Mouse (Mus musculus): Measurements from ENCODE around the gene Vps72. TPM values are rescaled to one million over a fixed set of nuclear protein-coding genes. Genes with fewer than 3 reads are reported as not detected.
A peak's percentile ranks its signal among the peaks of the same experiment; 100 is the strongest.

Gene Vps72
- polyA plus RNA-seq, 1 experiment from 2014 or later = 92.5 TPM

DNA sequence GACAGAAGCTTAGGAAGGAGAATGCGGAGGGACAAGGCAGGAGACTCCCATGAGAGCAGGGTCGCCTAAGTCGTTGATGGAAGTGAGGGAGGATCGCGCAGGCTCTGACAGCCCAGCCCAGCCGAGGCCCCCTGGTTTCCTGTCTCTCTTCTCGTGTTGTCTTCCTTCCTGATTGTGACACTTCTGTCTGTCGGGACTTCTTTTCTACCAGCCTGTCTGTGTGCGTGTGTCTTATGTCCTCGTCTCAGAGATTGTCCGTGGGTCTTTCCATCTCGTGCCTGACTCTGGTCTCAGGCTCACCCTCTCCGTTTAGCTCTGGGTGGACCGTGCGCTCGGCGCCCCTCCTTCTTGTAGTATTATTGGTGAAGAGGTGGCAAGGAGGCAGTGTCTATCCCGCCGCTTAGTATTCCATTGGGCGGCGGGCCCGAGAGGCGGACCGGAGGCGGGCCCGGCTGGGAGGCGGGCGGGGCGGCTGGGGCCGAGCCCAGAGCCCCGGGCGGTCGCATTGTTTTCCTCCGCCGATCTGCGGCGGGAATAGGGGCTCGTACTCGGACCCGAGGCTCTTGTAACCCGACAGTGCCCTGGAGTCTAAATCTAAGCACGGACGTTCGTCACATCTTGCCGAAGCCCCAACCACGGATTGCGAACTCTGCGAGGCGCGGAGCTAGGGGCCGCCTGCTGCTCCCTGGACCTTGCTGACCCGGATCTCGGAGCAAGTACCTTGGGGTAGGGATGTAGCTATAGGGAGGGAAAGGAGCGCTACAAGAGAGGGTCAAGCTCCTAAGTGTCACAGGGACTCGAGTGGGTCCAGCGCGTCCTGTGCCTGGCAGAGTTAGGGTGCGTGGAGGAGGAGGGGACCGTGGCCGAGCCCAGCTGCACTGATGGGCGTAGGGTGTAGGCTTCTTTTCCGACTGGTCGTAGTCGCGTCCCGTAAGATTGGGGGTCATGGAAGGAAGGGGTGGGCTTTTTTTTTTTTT is 49.5 kb downstream of the Vps72 start, which contains the start of gene Sema6c:
Gene Sema6c, plus strand, starts transcription at position 471 of the 977 bp plus-strand sequence.
- no peaks in the 10 kb centered on the region for H3K9me3 ChIP-seq (replicated peaks; ENCODE audit: control insufficient read depth, low read length)
- peak within 1 kb of the TSS; percentile 95 for H3K4me2 ChIP-seq (ENCODE audit: low read depth, low read length)
- H3K4me1 ChIP-seq (ENCODE audit: control insufficient read depth, insufficient read depth, low read length) = peaks cover 37% of the 10 kb centered on the region
- peak; percentile 96 for ATAC-seq (replicated peaks; ENCODE audit: extremely low read depth, insufficient read depth, low FRiP score)
- WGBS = under 1% methylated on average over 66 of the region's 66 CpGs
- H3K4me3 ChIP-seq (ENCODE audit: low read length) = peak within 1 kb of the TSS; percentile 62
- H3K36me3 ChIP-seq (ENCODE audit: control insufficient read depth, insufficient read depth) = no peaks in the 10 kb centered on the region
- no peaks in the 10 kb centered on the region for H3K27me3 ChIP-seq (ENCODE audit: control insufficient read depth, insufficient read depth, low read length)
- no peak within 1 kb of the TSS for H3K27ac ChIP-seq (ENCODE audit: low read length)
- H3K9ac ChIP-seq (ENCODE audit: low read length) = peak within 1 kb of the TSS; percentile 65

DNA sequence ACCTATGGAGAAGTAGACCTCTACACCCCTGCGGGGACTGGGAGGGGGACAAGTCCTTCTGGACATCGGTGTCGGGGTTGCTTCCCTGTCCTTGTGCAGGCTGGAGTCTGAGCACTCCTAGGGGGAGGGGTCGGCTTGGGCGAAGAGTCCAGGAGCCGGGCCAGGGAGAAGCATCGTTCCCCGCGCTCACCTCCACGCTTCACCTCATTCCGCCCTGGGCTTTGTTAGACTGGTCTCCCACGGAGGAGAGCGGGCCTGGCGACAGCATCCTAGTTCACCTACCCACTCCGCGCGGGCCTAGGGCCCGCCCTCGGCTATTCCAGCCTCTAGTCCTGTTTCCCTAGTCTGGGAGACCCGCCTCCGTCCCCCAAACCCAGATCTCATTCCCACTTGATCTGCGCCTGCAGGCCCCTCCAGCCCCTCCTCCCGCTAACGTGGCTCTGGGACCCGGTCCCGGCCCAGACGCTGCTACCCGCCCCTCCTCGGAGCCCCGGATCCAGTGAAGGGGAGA is 50.3 kb downstream of the Vps72 start:
- H3K36me3 ChIP-seq (ENCODE audit: control insufficient read depth, insufficient read depth) = no peaks in the 10 kb centered on the region
- peak overlapping the region; percentile 65 for H3K9ac ChIP-seq (ENCODE audit: low read length)
- peak overlapping the region; percentile 95 for H3K4me2 ChIP-seq (ENCODE audit: low read depth, low read length)
- 3% methylated on average over 30 of the region's 30 CpGs for WGBS
- peak overlapping the region; percentile 62 for H3K4me3 ChIP-seq (ENCODE audit: low read length)
- H3K4me1 ChIP-seq (ENCODE audit: control insufficient read depth, insufficient read depth, low read length) = peaks cover 37% of the 10 kb centered on the region
- no peaks in the 10 kb centered on the region for H3K27me3 ChIP-seq (ENCODE audit: control insufficient read depth, insufficient read depth, low read length)
- H3K9me3 ChIP-seq (replicated peaks; ENCODE audit: control insufficient read depth, low read length) = no peaks in the 10 kb centered on the region
- no peak for ATAC-seq (replicated peaks; ENCODE audit: extremely low read depth, insufficient read depth, low FRiP score)
- H3K27ac ChIP-seq (ENCODE audit: low read length) = no peak overlapping the region

DNA sequence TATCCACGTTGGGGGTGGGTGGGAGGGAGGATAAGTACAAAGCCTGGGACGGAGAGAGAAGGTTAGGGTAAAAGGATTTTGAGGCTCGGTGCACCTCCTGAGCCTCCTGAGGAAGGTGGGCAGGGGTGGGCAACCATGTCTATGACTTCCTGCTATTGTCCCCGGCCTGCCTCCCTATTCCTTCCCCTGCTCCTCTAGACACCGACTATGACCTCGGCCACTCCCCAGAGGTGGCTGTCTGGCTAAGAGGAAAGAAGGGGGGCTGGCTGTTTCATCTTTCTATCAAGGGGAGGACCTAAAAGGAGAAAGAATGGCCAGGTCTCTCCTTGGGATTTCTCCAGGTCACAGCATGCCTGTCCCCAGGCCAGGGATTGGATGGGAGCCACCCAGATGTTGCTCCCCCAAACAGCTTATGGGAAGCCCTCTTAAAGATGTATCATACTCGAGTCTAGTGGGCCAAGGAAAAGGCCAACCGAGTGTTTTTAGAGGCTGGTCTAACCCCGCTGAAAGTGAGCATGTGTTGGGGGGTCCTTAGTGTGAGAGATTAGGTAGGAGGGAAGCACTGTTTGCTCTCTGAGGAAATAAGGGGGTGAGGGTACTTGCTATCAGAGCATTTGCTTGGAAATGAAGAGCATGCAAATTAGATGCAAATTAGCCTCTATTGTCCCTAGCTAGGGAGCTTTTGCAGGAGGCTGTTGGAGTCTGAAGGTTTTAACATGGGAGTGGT is 51.0 kb downstream of the Vps72 start:
- Histone ChIP-seq H3K4me1 (ENCODE audit: control insufficient read depth, insufficient read depth, low read length) (peaks cover 37% of the 10 kb centered on the region), H3K27ac (ENCODE audit: low read length) (no peak overlapping the region), H3K27me3 (ENCODE audit: control insufficient read depth, insufficient read depth, low read length) (no peaks in the 10 kb centered on the region), H3K9me3 (replicated peaks; ENCODE audit: control insufficient read depth, low read length) (no peaks in the 10 kb centered on the region), H3K9ac (ENCODE audit: low read length) (peak overlapping the region; percentile 65), H3K4me2 (ENCODE audit: low read depth, low read length) (peak overlapping the region; percentile 95), H3K4me3 (ENCODE audit: low read length) (peak overlapping the region; percentile 62), H3K36me3 (ENCODE audit: control insufficient read depth, insufficient read depth) (no peaks in the 10 kb centered on the region)
- 18% methylated on average over 9 of the region's 9 CpGs for WGBS
- no peak for ATAC-seq (replicated peaks; ENCODE audit: extremely low read depth, insufficient read depth, low FRiP score)

DNA sequence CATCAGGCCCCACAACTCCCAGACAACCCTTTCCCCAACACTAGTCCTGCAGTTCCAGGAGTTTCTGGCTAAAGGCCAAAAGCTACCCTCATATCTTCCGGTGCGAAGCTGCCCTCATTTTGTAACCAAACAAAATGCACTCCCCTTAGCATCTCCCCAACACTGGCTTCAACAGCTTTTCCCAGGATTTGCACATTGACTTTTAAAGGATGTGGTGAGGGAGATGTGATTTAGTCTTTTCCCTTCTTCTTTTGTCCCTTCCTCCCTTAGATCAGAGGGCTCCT is 51.5 kb downstream of the Vps72 start:
- H3K9ac ChIP-seq (ENCODE audit: low read length) = no peak overlapping the region
- no peak overlapping the region for H3K27ac ChIP-seq (ENCODE audit: low read length)
- no peak overlapping the region for H3K4me3 ChIP-seq (ENCODE audit: low read length)
- peak overlapping the region; percentile 95; the same call in 1 of the 2 replicates for H3K4me2 ChIP-seq (ENCODE audit: low read depth, low read length)
- H3K27me3 ChIP-seq (ENCODE audit: control insufficient read depth, insufficient read depth, low read length) = no peaks in the 10 kb centered on the region
- no peaks in the 10 kb centered on the region for H3K9me3 ChIP-seq (replicated peaks; ENCODE audit: control insufficient read depth, low read length)
- no peaks in the 10 kb centered on the region for H3K36me3 ChIP-seq (ENCODE audit: control insufficient read depth, insufficient read depth)
- no peak for ATAC-seq (replicated peaks; ENCODE audit: extremely low read depth, insufficient read depth, low FRiP score)
- H3K4me1 ChIP-seq (ENCODE audit: control insufficient read depth, insufficient read depth, low read length) = peaks cover 37% of the 10 kb centered on the region
- WGBS = 28% methylated on average over 2 of the region's 2 CpGs

DNA sequence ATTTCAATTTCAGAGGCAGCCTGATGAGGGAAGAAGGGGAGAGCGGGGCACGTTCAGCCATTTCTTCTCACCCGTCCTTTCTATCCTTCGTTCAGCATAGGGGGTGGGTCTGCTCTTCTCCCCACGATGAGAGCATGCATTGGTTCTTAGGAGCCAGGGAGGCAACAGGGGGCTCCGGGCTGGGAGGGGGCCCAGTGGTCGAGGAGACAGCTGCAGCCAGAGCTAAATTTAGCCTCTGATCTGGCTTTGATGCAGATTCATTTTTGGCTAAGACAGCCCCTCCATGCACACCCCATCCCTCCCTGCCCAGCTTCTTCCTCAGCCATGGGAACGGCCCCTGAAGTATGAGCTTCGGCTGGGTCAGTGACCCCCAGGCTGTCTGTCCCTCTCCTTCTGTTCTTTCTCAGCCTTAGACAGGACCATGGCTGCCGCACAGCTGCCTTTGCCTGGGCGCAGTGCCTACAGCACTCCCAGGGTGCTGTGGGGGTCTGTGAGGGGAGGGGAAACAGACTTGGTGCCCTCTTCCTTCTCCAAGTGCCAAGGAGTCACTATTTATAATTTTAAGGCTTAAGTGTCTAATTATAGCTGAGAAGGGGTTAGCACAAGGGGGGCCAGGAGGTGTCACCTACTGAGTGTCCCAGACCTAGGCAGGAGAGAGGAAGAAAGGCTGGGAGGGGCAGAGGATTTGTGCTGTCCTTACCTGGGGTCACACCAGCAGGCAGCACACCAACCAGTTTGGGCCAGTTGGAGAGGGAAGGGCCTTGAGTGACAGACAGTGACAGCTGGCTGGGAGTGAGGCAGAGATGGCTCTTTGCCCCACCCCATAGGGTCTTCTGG is 52.8 kb downstream of the Vps72 start:
- no peak overlapping the region for H3K4me3 ChIP-seq (ENCODE audit: low read length)
- peak overlapping the region; percentile 2; the same call in 1 of the 2 replicates for H3K4me2 ChIP-seq (ENCODE audit: low read depth, low read length)
- no peaks in the 10 kb centered on the region for H3K9me3 ChIP-seq (replicated peaks; ENCODE audit: control insufficient read depth, low read length)
- no peak overlapping the region for H3K27ac ChIP-seq (ENCODE audit: low read length)
- no peaks in the 10 kb centered on the region for H3K27me3 ChIP-seq (ENCODE audit: control insufficient read depth, insufficient read depth, low read length)
- H3K9ac ChIP-seq (ENCODE audit: low read length) = no peak overlapping the region; the same call in 1 of the 2 replicates
- peaks cover 37% of the 10 kb centered on the region for H3K4me1 ChIP-seq (ENCODE audit: control insufficient read depth, insufficient read depth, low read length)
- no peak for ATAC-seq (replicated peaks; ENCODE audit: extremely low read depth, insufficient read depth, low FRiP score)
- no peaks in the 10 kb centered on the region for H3K36me3 ChIP-seq (ENCODE audit: control insufficient read depth, insufficient read depth)
- 40% methylated on average over 11 of the region's 11 CpGs for WGBS

DNA sequence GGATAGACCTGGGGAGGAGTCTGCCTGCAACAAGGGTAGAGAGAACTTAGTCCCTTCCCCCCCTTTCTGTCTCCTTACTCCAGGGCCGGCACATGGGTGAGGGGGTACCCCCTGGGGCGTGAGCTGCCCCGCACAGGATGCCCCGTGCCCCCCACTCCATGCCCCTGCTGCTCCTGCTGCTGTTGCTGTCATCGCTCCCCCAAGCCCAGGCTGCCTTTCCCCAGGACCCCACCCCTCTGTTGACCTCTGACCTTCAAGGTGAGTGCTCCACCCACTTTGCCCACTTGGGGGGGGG is 53.4 kb downstream of the Vps72 start:
- no peak for ATAC-seq (replicated peaks; ENCODE audit: extremely low read depth, insufficient read depth, low FRiP score)
- Histone ChIP-seq H3K4me1 (ENCODE audit: control insufficient read depth, insufficient read depth, low read length) (peaks cover 37% of the 10 kb centered on the region), H3K9me3 (replicated peaks; ENCODE audit: control insufficient read depth, low read length) (no peaks in the 10 kb centered on the region), H3K27me3 (ENCODE audit: control insufficient read depth, insufficient read depth, low read length) (no peaks in the 10 kb centered on the region), H3K9ac (ENCODE audit: low read length) (no peak overlapping the region), H3K27ac (ENCODE audit: low read length) (no peak overlapping the region), H3K4me2 (ENCODE audit: low read depth, low read length) (no peak overlapping the region), H3K4me3 (ENCODE audit: low read length) (no peak overlapping the region), H3K36me3 (ENCODE audit: control insufficient read depth, insufficient read depth) (no peaks in the 10 kb centered on the region)
- WGBS = 89% methylated on average over 5 of the region's 5 CpGs

DNA sequence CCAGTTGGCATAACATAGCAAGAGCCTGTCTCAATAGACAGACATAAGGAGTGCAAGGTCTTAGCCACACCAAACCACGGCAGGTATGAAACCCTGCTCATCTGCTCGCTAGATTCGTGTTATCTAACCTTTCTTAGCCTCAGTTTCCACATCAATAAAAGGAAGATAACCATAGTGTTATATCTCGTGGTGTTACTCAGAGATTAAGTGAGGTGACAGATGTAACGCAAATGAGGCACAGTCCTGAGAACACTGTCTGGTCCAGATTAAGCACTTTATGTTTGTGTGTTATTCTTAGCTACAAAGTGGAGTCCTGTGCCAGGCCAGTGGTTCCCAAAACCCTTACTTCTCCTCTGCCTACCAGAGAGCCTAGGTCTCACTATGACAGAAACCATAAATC is 54.0 kb downstream of the Vps72 start:
- no peak for ATAC-seq (replicated peaks; ENCODE audit: extremely low read depth, insufficient read depth, low FRiP score)
- Histone ChIP-seq H3K27me3 (ENCODE audit: control insufficient read depth, insufficient read depth, low read length) (peaks cover under 1% of the 10 kb centered on the region; the same call in 1 of the 2 replicates), H3K27ac (ENCODE audit: low read length) (no peak overlapping the region), H3K4me3 (ENCODE audit: low read length) (no peak overlapping the region), H3K4me1 (ENCODE audit: control insufficient read depth, insufficient read depth, low read length) (peaks cover 37% of the 10 kb centered on the region), H3K9me3 (replicated peaks; ENCODE audit: control insufficient read depth, low read length) (no peaks in the 10 kb centered on the region), H3K9ac (ENCODE audit: low read length) (no peak overlapping the region), H3K36me3 (ENCODE audit: control insufficient read depth, insufficient read depth) (no peaks in the 10 kb centered on the region), H3K4me2 (ENCODE audit: low read depth, low read length) (no peak overlapping the region)
- 56% methylated on average over 5 of the region's 5 CpGs for WGBS

DNA sequence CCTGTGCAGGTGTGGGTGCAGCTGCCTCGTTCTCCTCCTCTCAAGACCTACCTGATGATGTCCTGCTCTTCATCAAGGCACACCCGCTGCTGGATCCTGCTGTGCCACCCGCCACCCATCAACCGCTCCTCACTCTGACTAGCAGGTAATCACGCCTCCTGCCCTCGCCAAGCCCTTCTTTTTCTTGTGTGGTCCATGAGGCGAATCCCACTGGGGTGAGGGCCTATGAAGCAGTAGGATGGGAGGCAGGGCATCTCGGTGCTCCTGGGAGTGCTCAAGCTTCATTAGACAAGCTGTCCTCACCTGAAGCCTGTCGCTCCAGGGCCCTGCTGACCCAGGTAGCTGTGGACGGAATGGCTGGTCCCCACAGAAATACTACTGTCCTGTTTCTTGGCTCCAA is 59.2 kb downstream of the Vps72 start:
- Histone ChIP-seq H3K4me2 (ENCODE audit: low read depth, low read length) (no peak overlapping the region), H3K4me1 (ENCODE audit: control insufficient read depth, insufficient read depth, low read length) (peaks cover 5% of the 10 kb centered on the region), H3K27me3 (ENCODE audit: control insufficient read depth, insufficient read depth, low read length) (peaks cover 36% of the 10 kb centered on the region), H3K9ac (ENCODE audit: low read length) (no peak overlapping the region), H3K9me3 (replicated peaks; ENCODE audit: control insufficient read depth, low read length) (no peaks in the 10 kb centered on the region), H3K27ac (ENCODE audit: low read length) (no peak overlapping the region), H3K4me3 (ENCODE audit: low read length) (no peak overlapping the region), H3K36me3 (ENCODE audit: control insufficient read depth, insufficient read depth) (no peaks in the 10 kb centered on the region)
- 91% methylated on average over 10 of the region's 10 CpGs for WGBS
- ATAC-seq (replicated peaks; ENCODE audit: extremely low read depth, insufficient read depth, low FRiP score) = no peak
